Mouse (Mus musculus): ENCODE results near the gene Rbm26.

Rbm26 gene

DNA sequence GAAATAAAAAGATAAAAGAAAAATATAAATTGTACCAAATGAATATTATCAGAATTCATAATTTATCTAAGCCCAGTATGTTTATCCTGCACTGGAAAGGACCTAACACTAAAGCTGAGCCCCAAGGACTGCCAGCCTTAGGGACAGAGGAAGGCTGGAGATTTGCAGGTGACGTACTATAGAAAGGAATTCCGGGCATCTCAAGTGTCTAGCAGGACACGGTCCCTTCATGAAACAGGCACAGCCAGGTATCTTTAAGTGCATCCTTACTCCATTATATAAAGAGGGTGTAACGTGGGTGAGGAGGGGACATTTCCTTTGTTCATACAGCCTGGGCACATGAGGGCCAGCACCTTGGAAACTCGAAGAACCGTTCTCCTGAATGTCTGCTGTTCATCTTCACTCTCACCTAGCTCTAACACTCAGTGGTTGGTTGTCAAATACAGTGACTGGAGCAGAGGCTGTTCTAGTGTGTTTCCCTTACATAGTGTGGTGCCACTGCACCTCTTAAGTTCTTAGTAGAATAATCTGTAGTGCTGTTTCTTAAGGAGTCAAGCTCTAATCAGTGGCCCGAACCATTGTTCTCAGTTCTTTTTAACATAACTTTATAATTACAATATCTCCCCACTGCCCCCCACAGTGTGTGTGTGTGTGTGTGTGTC, 91.7 kb downstream of the Rbm26 start:
- no peak for DNase-seq (ENCODE audit: low read depth)

DNA sequence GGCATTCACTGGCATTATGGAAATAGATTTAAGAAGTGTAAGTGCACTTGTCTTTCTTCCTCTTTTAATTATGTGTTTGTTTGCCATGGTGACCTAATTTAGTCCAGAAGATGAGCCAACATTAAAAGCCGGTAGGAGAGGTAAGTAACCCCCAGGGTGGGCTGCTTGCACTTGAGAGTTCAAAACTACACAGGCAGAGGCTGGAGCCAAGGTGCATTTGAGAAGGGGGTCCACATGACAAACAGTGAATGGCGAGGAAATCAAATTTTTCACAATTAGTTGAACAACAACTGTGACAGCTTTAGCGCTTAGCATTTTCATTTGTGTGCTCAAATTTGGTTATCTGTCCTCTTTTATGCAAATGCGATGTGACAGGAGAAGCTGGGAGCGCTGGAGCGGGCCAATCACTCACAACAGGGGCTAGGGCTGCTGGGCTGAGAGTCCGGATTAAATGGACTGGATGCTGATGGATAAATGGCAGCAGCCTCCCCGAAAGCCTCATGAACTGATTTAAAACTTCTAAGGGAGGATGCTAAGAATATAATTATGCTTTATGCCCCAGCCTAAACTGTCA, 92.3 kb downstream of the Rbm26 start:
- no peak for DNase-seq (ENCODE audit: low read depth)

- no peak for DNase-seq (ENCODE audit: low read depth)
Observed at GRCm38 (mm10) chr14:105084106-105084505, 93.0 kb downstream of the Rbm26 start.

- DNase-seq (ENCODE audit: low read depth) = no peak
Observed at GRCm38 (mm10) chr14:105074776-105075175, 102.4 kb downstream of the Rbm26 start.

DNA sequence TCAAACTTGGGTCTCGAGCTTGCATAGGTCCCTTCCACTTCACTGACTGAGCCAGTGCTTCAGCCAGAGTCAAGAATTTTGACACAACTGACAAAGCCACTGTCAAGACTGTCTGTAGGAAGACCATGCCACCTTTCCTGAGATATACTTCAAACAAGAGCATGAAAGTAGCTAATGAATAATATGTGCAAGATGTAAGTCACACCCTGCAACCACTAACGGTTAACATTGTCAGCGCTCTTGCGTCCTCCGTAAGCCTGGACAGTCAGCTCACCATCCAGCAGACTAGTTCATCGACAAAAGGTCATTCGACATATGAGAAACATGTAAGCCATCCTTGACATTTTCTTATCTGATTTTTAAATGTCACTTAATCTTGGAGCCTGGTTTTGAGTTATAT, 102.8 kb downstream of the Rbm26 start:
- DNase-seq (ENCODE audit: low read depth) = no peak

- no peak for DNase-seq (ENCODE audit: low read depth)
Observed at GRCm38 (mm10) chr14:105071010-105071509, 106.1 kb downstream of the Rbm26 start.

- DNase-seq (ENCODE audit: low read depth) = no peak
Observed at GRCm38 (mm10) chr14:105070258-105071009, 106.7 kb downstream of the Rbm26 start.

- DNase-seq (ENCODE audit: low read depth) = no peak
Observed at GRCm38 (mm10) chr14:105068060-105068459, 109.1 kb downstream of the Rbm26 start.

- no peak for DNase-seq (ENCODE audit: low read depth)
Observed at GRCm38 (mm10) chr14:105064243-105064642, 112.9 kb downstream of the Rbm26 start.

DNA sequence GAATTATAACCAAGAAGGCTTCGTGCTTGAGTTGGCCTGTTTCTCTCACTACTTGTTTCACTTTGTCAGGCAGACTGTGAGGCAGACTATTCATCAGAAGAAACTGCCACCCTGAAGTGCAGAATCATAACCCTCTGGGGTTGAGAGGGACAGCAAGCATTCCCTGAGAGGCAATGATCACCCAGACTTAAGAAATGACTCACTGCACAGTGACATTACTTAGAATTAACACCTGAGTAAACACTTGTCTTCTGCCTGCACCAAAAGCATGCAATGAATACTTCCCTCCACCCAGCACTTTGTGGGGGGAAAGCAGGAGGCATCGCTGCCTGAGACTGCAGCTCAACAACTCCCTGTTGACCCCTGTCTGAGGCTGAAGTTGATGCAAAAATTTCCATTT, 115.9 kb downstream of the Rbm26 start:
- DNase-seq (ENCODE audit: low read depth) = no peak

DNA sequence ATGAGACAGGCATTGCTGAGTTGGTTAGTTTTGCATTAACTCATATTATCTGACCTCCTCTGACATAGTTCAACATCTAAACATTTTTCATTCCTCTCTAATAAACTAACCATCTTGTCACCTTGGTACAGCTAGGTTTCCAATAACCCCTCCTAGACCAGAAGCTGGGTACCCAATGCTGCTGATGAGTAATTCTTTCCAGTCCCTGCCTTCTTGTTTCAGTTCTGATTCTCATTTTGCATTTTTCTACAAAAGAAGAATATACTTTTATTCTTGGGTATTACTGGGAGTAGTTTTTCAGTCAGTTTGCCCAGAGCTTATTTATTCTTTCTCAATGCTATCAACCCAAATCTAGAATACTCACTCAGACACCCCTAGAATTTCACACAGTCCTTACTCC, 119.2 kb downstream of the Rbm26 start:
- DNase-seq (ENCODE audit: low read depth) = no peak

All from NIH3T3 (cell line).